Mouse (Mus musculus): ENCODE results near the gene Pld1.
"Not testable (repeated sequence)": the region's sequence is repeated elsewhere in the genome, so short reads cannot be mapped to it uniquely, and the experiment has no call there.

Pld1 gene

GRCm38 (mm10) chr3:27942991-27943390, 4.5 kb downstream of the Pld1 start:
- in situ Hi-C loops (cut with MseI, MboI) = no loop called here

GRCm38 (mm10) chr3:27945397-27945796, 6.9 kb downstream of the Pld1 start:
- in situ Hi-C loops (cut with MseI, MboI) = not testable (repeated sequence)

- in situ Hi-C loops (cut with MseI, MboI) = no loop called here
Observed at GRCm38 (mm10) chr3:27949175-27949872, 10.8 kb downstream of the Pld1 start.

GRCm38 (mm10) chr3:27949873-27950250, 11.4 kb downstream of the Pld1 start:
- in situ Hi-C loops (cut with MseI, MboI) = no loop called here

GRCm38 (mm10) chr3:27950726-27951125, 12.2 kb downstream of the Pld1 start:
- in situ Hi-C loops (cut with MseI, MboI) = no loop called here

GRCm38 (mm10) chr3:27951721-27952120, 13.2 kb downstream of the Pld1 start:
- in situ Hi-C loops (cut with MseI, MboI) = no loop called here

GRCm38 (mm10) chr3:27956006-27956405, 17.5 kb downstream of the Pld1 start:
- in situ Hi-C loops (cut with MseI, MboI) = no loop called here

- in situ Hi-C loops (cut with MseI, MboI) = no loop called here
Observed at GRCm38 (mm10) chr3:27959221-27959620, 20.7 kb downstream of the Pld1 start.

- in situ Hi-C loops (cut with MseI, MboI) = no loop called here
Observed at GRCm38 (mm10) chr3:27961162-27961561, 22.7 kb downstream of the Pld1 start.

GRCm38 (mm10) chr3:27963795-27964201, 25.3 kb downstream of the Pld1 start:
- in situ Hi-C loops (cut with MseI, MboI) = no loop called here

- in situ Hi-C loops (cut with MseI, MboI) = no loop called here
Observed at GRCm38 (mm10) chr3:27968671-27969070, 30.2 kb downstream of the Pld1 start.

- in situ Hi-C loops (cut with MseI, MboI) = no loop called here
Observed at GRCm38 (mm10) chr3:27973936-27974335, 35.4 kb downstream of the Pld1 start.

GRCm38 (mm10) chr3:27974981-27975380, 36.5 kb downstream of the Pld1 start:
- in situ Hi-C loops (cut with MseI, MboI) = no loop called here

- in situ Hi-C loops (cut with MseI, MboI) = no loop called here
Observed at GRCm38 (mm10) chr3:27976931-27977544, 38.5 kb downstream of the Pld1 start.

- in situ Hi-C loops (cut with MseI, MboI) = no loop called here
Observed at GRCm38 (mm10) chr3:27978030-27978723, 39.7 kb downstream of the Pld1 start.

GRCm38 (mm10) chr3:27981591-27981990, 43.1 kb downstream of the Pld1 start:
- in situ Hi-C loops (cut with MseI, MboI) = loop anchor here in 1 of 2 experiments (10.0 kb wide), 1 partner anchor 123 kb away; no protein-coding TSS in a partner anchor

GRCm38 (mm10) chr3:27982436-27983017, 44.0 kb downstream of the Pld1 start:
- in situ Hi-C loops (cut with MseI, MboI) = loop anchor here in 1 of 2 experiments (10.0 kb wide), 1 partner anchor 122 kb away; no protein-coding TSS in a partner anchor

GRCm38 (mm10) chr3:27983274-27983673, 44.8 kb downstream of the Pld1 start:
- in situ Hi-C loops (cut with MseI, MboI) = loop anchor here in 1 of 2 experiments (10.0 kb wide), 1 partner anchor 122 kb away; no protein-coding TSS in a partner anchor

- in situ Hi-C loops (cut with MseI, MboI) = loop anchor here in 1 of 2 experiments (10.0 kb wide), 1 partner anchor 121 kb away; no protein-coding TSS in a partner anchor
Observed at GRCm38 (mm10) chr3:27983935-27984577, 45.6 kb downstream of the Pld1 start.

- in situ Hi-C loops (cut with MseI, MboI) = loop anchor here in 1 of 2 experiments (10.0 kb wide), 1 partner anchor 120 kb away; no protein-coding TSS in a partner anchor
Observed at GRCm38 (mm10) chr3:27984620-27985019, 46.1 kb downstream of the Pld1 start.

- in situ Hi-C loops (cut with MseI, MboI) = loop anchor here in 1 of 2 experiments (10.0 kb wide), 1 partner anchor 119 kb away; no protein-coding TSS in a partner anchor
Observed at GRCm38 (mm10) chr3:27985344-27985743, 46.8 kb downstream of the Pld1 start.
